Mouse (Mus musculus): Measurements from ENCODE around the gene Ruvbl1. TPM values are rescaled to one million over a fixed set of nuclear protein-coding genes. Genes with fewer than 3 reads are reported as not detected.

Gene Ruvbl1
- polyA plus RNA-seq, 1 experiment from 2014 or later = 86.7 TPM

GRCm38 (mm10) chr6:88523451-88523850, 58.2 kb downstream of the Ruvbl1 start:
- ATAC-seq (ENCODE audit: low read depth) = no peak
- Histone ChIP-seq H3K36me3 (ENCODE audit: control insufficient read depth, insufficient read depth, low read length) (no peaks in the 10 kb centered on the region), H3K9me3 (ENCODE audit: control insufficient read depth, low read length) (no peaks in the 10 kb centered on the region), H3K9ac (replicated peaks; ENCODE audit: low read depth, low read length) (no peak overlapping the region), H3K27me3 (ENCODE audit: control insufficient read depth, insufficient read depth, low read length) (no peaks in the 10 kb centered on the region), H3K4me2 (ENCODE audit: low read depth, low read length) (no peak overlapping the region), H3K4me3 (ENCODE audit: low read depth, low read length) (no peak overlapping the region), H3K27ac (ENCODE audit: low read depth, low read length) (no peak overlapping the region), H3K4me1 (ENCODE audit: control insufficient read depth, insufficient read depth, low read length) (peaks cover 6% of the 10 kb centered on the region; the same call in 1 of the 2 replicates)
- WGBS = 86% methylated on average over 3 of the region's 3 CpGs

GRCm38 (mm10) chr6:88524056-88524455, 58.8 kb downstream of the Ruvbl1 start:
- no peaks in the 10 kb centered on the region for H3K36me3 ChIP-seq (ENCODE audit: control insufficient read depth, insufficient read depth, low read length)
- no peak overlapping the region for H3K4me2 ChIP-seq (ENCODE audit: low read depth, low read length)
- H3K27ac ChIP-seq (ENCODE audit: low read depth, low read length) = no peak overlapping the region
- H3K4me1 ChIP-seq (ENCODE audit: control insufficient read depth, insufficient read depth, low read length) = peaks cover 6% of the 10 kb centered on the region; the same call in 1 of the 2 replicates
- ATAC-seq (ENCODE audit: low read depth) = no peak
- H3K27me3 ChIP-seq (ENCODE audit: control insufficient read depth, insufficient read depth, low read length) = no peaks in the 10 kb centered on the region
- no peak overlapping the region for H3K9ac ChIP-seq (replicated peaks; ENCODE audit: low read depth, low read length)
- no peak overlapping the region for H3K4me3 ChIP-seq (ENCODE audit: low read depth, low read length)
- 89% methylated on average over 4 of the region's 4 CpGs for WGBS
- H3K9me3 ChIP-seq (ENCODE audit: control insufficient read depth, low read length) = no peaks in the 10 kb centered on the region

- H3K4me3 ChIP-seq (ENCODE audit: low read depth, low read length) = no peak overlapping the region
- no peaks in the 10 kb centered on the region for H3K27me3 ChIP-seq (ENCODE audit: control insufficient read depth, insufficient read depth, low read length)
- no peaks in the 10 kb centered on the region for H3K36me3 ChIP-seq (ENCODE audit: control insufficient read depth, insufficient read depth, low read length)
- H3K9me3 ChIP-seq (ENCODE audit: control insufficient read depth, low read length) = no peaks in the 10 kb centered on the region
- no peak overlapping the region for H3K27ac ChIP-seq (ENCODE audit: low read depth, low read length)
- ATAC-seq (ENCODE audit: low read depth) = no peak
- H3K4me2 ChIP-seq (ENCODE audit: low read depth, low read length) = no peak overlapping the region
- no peak overlapping the region for H3K9ac ChIP-seq (replicated peaks; ENCODE audit: low read depth, low read length)
- H3K4me1 ChIP-seq (ENCODE audit: control insufficient read depth, insufficient read depth, low read length) = no peaks in the 10 kb centered on the region
Measured at GRCm38 (mm10) chr6:88530306-88530705, 65.1 kb downstream of the Ruvbl1 start.

GRCm38 (mm10) chr6:88540093-88540755, 75.0 kb downstream of the Ruvbl1 start:
- Histone ChIP-seq H3K27me3 (ENCODE audit: control insufficient read depth, insufficient read depth, low read length) (no peaks in the 10 kb centered on the region), H3K9me3 (ENCODE audit: control insufficient read depth, low read length) (no peaks in the 10 kb centered on the region), H3K9ac (replicated peaks; ENCODE audit: low read depth, low read length) (no peak overlapping the region), H3K36me3 (ENCODE audit: control insufficient read depth, insufficient read depth, low read length) (no peaks in the 10 kb centered on the region), H3K27ac (ENCODE audit: low read depth, low read length) (no peak overlapping the region), H3K4me3 (ENCODE audit: low read depth, low read length) (no peak overlapping the region), H3K4me1 (ENCODE audit: control insufficient read depth, insufficient read depth, low read length) (no peaks in the 10 kb centered on the region), H3K4me2 (ENCODE audit: low read depth, low read length) (no peak overlapping the region)
- no peak for ATAC-seq (ENCODE audit: low read depth)
- WGBS = 74% methylated on average over 2 of the region's 2 CpGs

GRCm38 (mm10) chr6:88544241-88544640, 79.0 kb downstream of the Ruvbl1 start:
- H3K4me2 ChIP-seq (ENCODE audit: low read depth, low read length) = no peak overlapping the region
- no peak overlapping the region for H3K27ac ChIP-seq (ENCODE audit: low read depth, low read length)
- H3K4me3 ChIP-seq (ENCODE audit: low read depth, low read length) = no peak overlapping the region
- H3K4me1 ChIP-seq (ENCODE audit: control insufficient read depth, insufficient read depth, low read length) = no peaks in the 10 kb centered on the region
- H3K36me3 ChIP-seq (ENCODE audit: control insufficient read depth, insufficient read depth, low read length) = no peaks in the 10 kb centered on the region
- no peaks in the 10 kb centered on the region for H3K27me3 ChIP-seq (ENCODE audit: control insufficient read depth, insufficient read depth, low read length)
- H3K9me3 ChIP-seq (ENCODE audit: control insufficient read depth, low read length) = no peaks in the 10 kb centered on the region
- no peak for ATAC-seq (ENCODE audit: low read depth)
- 83% methylated on average over 3 of the region's 3 CpGs for WGBS
- H3K9ac ChIP-seq (replicated peaks; ENCODE audit: low read depth, low read length) = no peak overlapping the region

GRCm38 (mm10) chr6:88544644-88545396, 79.6 kb downstream of the Ruvbl1 start:
- H3K4me3 ChIP-seq (ENCODE audit: low read depth, low read length) = no peak overlapping the region
- ATAC-seq (ENCODE audit: low read depth) = no peak
- no peak overlapping the region for H3K4me2 ChIP-seq (ENCODE audit: low read depth, low read length)
- no peaks in the 10 kb centered on the region for H3K27me3 ChIP-seq (ENCODE audit: control insufficient read depth, insufficient read depth, low read length)
- H3K4me1 ChIP-seq (ENCODE audit: control insufficient read depth, insufficient read depth, low read length) = no peaks in the 10 kb centered on the region
- whole genome bisulfite sequencing = 34% methylated on average over 11 of the region's 11 CpGs
- no peaks in the 10 kb centered on the region for H3K9me3 ChIP-seq (ENCODE audit: control insufficient read depth, low read length)
- no peak overlapping the region for H3K27ac ChIP-seq (ENCODE audit: low read depth, low read length)
- no peaks in the 10 kb centered on the region for H3K36me3 ChIP-seq (ENCODE audit: control insufficient read depth, insufficient read depth, low read length)
- H3K9ac ChIP-seq (replicated peaks; ENCODE audit: low read depth, low read length) = no peak overlapping the region

- WGBS = 24% methylated on average over 10 of the region's 10 CpGs
- no peak overlapping the region for H3K27ac ChIP-seq (ENCODE audit: low read depth, low read length)
Measured at GRCm38 (mm10) chr6:88545397-88545790, 80.2 kb downstream of the Ruvbl1 start.

More at GRCm38 (mm10) chr6:88545397-88545790, 80.2 kb downstream of the Ruvbl1 start:
- ATAC-seq (ENCODE audit: low read depth) = no peak
- Histone ChIP-seq H3K4me3 (ENCODE audit: low read depth, low read length) (no peak overlapping the region), H3K27me3 (ENCODE audit: control insufficient read depth, insufficient read depth, low read length) (no peaks in the 10 kb centered on the region), H3K36me3 (ENCODE audit: control insufficient read depth, insufficient read depth, low read length) (no peaks in the 10 kb centered on the region), H3K9ac (replicated peaks; ENCODE audit: low read depth, low read length) (no peak overlapping the region), H3K4me1 (ENCODE audit: control insufficient read depth, insufficient read depth, low read length) (no peaks in the 10 kb centered on the region), H3K4me2 (ENCODE audit: low read depth, low read length) (no peak overlapping the region), H3K9me3 (ENCODE audit: control insufficient read depth, low read length) (no peaks in the 10 kb centered on the region)

Other genes starting within 250 kb of the Ruvbl1 start
- not detected in 2 replicates for gene Dnajb8, start 243.1 kb upstream of the Ruvbl1 start, polyA plus RNA-seq (2014; fragmentation: Nextera tagmentation; extraction: Ambion mirVana)
- 27.8 and 30.2 TPM in 2 replicates for gene Eefsec, start 18.9 kb upstream of the Ruvbl1 start, polyA plus RNA-seq (2014; fragmentation: Nextera tagmentation; extraction: Ambion mirVana)
- gene Sec61a1, start 53.5 kb downstream of the Ruvbl1 start, polyA plus RNA-seq (2014; fragmentation: Nextera tagmentation; extraction: Ambion mirVana) = 125 and 157 TPM in 2 replicates
- 0.43 and 0.55 TPM in 2 replicates for gene Kbtbd12, start 172.5 kb downstream of the Ruvbl1 start, polyA plus RNA-seq (2014; fragmentation: Nextera tagmentation; extraction: Ambion mirVana)